Mouse (Mus musculus): ENCODE results near the gene Ccdc8.
"Not testable (repeated sequence)": the region's sequence is repeated elsewhere in the genome, so short reads cannot be mapped to it uniquely, and the experiment has no call there.

Ccdc8 gene

DNA sequence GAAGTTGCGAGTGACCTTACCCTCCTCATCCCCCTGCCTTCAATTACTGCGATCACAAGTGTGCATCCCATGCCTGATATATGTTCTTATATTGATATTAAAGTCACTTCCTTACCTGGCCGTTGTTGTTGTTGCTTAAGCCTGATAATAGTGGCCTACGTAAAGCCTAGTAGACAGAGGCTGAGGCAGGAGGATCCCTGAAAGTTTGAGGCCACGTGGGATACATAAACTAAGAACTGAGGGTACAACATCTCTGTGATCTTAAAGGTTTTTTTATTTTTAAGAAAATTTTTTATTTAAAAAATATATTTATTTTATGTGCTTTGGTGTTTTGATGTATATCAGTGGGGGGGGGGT lies at the start of gene Ccdc8:
TSS of gene Ccdc8 (plus strand) at position 258 of the 357 bp plus-strand sequence.
- DNase-seq (ENCODE audit: low read depth, low spot score): no peak

DNA sequence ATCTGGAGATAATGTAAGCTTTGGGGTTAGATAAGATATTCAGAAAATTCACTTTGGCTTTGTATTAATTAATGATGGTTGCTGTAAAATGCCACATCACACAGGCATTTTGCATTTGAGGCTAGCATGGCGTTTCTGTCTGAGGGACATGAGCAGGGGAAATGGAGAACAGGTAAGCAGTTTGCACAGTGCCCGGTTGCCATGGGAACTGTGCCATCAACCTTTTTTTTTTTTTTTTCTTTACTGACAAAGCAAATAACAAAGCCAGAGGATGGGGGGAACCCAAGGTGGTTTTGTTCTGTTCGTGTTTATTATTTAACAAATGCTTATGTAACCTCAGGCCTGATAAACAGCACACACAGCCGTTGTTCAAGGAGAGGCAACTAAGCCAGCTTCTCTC lies 49.6 kb upstream of the Ccdc8 start:
- DNase-seq (ENCODE audit: low read depth, low spot score): no peak

DNA sequence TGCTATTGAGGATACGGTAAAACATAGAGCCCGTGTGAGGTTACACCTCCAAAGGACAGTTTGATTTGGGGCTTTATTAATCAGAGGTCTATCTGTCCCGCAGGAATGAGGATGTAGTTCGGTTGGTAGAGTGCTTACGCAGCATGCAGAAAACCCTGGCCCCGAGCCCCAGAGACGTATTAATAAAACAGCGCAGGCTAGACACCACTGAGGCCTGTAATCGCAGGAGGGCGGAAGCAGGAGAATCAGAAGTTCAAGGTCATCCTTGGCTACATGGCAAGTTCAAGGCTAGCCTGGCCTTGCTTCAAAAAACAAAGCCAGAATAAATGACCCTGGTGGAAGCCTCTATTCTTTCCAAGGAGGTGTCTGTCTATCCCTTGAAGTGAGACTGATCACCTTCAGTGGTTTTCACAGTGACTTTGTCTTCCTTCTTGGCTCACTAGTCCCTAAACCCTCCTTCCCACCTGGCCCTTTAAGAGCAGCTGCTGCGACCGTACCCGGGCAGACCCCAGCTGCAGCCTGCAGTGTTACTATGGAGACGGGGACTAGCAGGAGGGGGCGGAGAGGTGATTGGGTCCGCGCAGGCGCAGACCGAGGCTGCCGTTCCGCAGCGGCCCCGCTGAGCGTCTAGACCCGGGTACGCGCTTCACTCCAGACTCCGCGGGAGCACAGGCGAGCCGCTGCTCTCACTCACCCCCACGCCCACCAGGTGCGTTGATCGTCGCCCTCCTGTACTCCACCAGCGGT lies 48.3 kb upstream of the Ccdc8 start, which contains the start of gene Pnmal2:
TSS of gene Pnmal2 (plus strand) at position 622 of the 747 bp plus-strand sequence.
- peak; percentile 82 for DNase-seq (ENCODE audit: low read depth, low spot score)

DNA sequence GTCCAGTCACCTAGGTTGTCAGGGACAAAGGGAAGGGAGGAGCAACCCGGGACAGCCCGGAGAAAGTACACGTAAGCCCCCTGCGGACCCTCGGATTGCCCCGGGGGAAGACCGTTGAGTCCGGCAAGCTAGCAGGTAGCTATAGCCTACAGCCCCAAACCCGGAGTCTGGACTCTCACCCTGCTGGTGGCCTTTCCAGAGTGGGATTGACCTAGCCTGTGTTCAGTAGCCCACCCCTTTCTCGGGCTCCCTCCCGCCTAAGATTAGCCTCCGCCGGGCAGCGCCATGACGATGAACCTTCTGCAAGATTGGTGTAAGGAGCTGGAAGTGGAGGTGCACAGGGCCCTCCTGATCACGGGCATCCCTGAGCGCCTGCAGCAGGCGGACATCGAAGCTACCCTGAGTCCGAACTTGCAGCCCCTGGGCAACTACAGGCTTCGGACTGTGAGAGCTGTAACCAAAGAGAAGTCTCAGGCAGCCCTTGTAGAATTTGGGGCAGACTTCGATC lies 47.6 kb upstream of the Ccdc8 start:
- DNase-seq (ENCODE audit: low read depth, low spot score): no peak

DNA sequence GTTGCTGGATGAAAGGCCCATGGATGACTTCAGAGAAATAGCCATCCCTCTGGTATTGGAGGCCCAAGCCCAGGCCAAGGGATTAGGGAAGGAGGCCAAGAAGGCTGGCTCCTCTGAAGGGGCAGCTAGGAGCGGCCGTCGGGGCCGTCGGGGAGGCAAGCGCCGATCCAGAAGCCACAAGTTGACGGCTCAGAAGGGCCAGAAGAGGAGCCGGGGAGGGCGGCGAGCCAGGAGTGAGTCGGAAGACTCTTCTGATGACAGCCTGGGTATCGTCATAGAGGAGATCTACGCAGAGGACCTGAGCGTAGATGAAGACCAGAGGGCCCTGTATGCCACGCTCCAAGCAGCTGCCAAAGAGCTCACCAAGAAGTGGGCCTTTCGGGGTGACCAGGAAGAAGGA lies 47.1 kb upstream of the Ccdc8 start:
- DNase-seq (ENCODE audit: low read depth, low spot score): no peak

DNA sequence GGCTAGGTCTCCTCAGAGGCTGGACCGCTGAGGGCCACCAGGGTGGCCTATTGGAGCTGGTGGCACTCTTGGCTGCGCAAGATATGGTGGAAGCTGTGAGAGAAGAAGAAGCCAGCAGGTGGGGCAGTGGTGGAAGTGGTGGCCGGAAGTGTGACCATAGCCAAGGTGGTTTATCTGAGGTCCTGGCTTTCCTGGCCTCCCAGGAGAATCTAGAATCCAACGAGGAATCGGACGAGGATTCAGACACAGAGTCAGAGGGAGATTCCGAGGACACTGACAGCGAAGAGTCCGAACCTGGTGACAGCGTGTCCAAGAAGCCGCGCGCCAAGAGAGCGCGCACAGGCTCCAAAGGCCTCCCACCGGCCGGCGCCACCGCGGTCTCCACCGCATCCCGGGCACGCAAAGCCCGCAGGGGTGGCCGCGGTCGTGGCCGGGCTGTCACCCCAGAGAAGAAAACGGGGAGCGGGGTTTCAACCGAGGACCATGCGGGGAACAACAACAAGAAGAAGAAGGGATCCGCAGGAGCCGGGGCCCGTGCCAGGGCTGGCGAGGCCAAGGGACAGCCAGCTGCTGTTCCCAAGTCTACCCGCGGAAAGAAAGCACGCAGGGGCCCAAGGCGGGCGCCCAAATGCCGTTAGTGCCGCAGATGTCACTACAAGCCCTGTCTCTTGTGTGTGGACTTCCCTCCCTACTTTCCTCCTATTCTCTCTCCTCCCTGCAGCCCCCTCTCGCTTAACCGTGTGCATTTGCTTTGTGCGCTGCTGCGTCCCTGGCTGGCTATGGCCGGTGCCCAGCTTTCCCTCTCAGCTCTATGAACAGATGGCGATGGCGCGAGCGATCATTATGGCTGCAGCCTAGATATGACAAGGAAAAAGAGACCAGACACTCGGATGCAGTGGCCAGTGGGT lies 45.8 kb upstream of the Ccdc8 start:
- no peak for DNase-seq (ENCODE audit: low read depth, low spot score)

DNA sequence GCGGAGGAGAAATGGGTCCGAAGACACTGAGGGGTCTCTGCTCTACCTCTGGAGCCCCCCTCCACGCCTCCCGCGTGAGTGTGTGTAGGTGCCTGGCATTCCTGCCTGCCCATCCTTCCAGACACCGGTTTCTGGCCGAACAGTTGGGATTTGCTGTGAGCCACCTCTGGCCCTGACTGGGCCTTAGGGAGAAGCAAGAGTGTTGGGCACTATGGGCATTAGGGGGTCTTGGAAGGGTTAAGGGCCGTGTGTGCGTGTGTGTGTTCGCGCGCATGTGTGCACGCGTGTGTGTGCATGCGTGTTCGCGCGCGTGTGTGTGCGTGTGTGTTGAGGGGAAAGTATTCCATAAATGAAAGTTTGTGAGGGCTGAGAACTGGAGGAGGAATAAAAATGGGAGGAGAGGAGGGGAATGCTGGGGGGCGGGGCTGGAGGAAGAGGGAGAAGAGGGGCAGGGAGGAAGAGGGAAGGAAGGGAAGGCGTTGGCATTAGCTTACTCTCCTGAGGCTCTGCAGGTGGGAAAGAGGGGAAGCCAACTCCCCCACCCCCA lies 45.1 kb upstream of the Ccdc8 start:
- DNase-seq (ENCODE audit: low read depth, low spot score): no peak

DNA sequence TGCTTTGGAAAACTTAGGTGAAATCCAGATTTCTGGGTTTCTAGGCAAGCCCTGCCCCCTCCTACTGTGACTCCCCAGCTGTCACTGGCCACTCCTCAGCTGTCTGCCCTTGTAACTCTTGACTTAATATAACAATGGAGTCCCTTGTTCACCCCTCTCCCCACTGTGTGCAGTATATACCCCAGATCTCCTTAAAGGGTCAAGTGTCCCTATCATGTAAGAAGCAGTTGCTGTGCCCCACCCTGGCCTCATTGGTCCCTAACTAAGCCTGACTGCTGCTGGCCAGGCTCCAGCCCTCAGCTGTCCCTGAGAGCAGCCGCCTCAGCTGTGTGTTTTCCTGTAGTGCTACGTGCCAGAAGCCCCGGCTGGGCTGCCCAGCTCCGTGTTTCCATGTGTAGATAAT lies 44.5 kb upstream of the Ccdc8 start:
- DNase-seq (ENCODE audit: low read depth, low spot score): no peak

DNA sequence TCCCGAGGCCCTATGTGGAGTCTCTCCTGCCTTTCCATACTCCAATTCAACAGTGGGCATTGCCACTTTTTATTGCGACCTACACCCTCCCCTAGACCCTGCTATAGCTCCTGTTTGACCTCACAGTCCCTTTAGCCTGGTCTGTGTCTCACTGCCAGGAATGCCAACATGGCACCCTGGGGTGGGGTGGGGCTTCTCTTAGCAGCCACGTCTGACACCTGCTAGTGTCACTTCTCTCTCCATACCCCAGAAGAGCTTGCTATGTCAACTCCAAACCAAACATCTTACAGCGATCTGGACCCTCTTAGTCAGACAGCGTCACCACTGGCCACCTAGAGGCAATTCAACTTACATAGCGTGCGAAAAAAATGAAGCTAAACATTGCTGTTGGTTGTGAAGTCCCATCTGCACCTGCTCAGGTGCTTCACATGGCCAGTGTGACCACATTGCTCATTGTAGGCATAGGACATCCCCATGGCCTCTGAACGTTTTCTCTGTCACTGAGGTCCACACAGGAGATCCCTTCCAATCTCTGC lies 43.5 kb upstream of the Ccdc8 start:
- DNase-seq (ENCODE audit: low read depth, low spot score): no peak

- peak; percentile 65 for DNase-seq (ENCODE audit: low read depth, low spot score)
Observed at GRCm38 (mm10) chr7:16949908-16950841, 42.3 kb upstream of the Ccdc8 start.

- peak; percentile 71 for DNase-seq (ENCODE audit: low read depth, low spot score)
Observed at GRCm38 (mm10) chr7:16950861-16951635, 41.5 kb upstream of the Ccdc8 start.

- DNase-seq (ENCODE audit: low read depth, low spot score): not testable (repeated sequence)
Observed at GRCm38 (mm10) chr7:16953776-16954175, 38.7 kb upstream of the Ccdc8 start.

DNA sequence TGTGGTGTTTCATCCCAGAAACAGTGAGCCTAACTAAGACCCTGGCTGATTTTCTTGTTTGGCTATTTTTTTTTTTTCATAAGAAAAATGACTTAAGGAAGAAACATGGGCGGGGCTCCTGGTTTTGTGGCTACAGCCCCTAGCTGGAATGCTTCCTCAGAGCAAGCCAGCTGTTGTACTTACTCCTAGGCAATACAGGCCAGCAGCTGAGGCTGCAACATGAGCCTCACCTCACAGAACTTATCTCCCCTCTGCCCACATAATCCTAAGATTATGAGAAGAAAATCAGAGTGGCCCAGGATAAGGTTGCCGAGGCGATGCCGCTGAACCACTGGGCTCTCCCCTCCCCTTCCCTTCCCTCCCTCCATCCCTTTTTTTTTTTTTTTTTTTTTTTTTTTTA lies 36.8 kb upstream of the Ccdc8 start:
- DNase-seq (ENCODE audit: low read depth, low spot score): no peak

DNA sequence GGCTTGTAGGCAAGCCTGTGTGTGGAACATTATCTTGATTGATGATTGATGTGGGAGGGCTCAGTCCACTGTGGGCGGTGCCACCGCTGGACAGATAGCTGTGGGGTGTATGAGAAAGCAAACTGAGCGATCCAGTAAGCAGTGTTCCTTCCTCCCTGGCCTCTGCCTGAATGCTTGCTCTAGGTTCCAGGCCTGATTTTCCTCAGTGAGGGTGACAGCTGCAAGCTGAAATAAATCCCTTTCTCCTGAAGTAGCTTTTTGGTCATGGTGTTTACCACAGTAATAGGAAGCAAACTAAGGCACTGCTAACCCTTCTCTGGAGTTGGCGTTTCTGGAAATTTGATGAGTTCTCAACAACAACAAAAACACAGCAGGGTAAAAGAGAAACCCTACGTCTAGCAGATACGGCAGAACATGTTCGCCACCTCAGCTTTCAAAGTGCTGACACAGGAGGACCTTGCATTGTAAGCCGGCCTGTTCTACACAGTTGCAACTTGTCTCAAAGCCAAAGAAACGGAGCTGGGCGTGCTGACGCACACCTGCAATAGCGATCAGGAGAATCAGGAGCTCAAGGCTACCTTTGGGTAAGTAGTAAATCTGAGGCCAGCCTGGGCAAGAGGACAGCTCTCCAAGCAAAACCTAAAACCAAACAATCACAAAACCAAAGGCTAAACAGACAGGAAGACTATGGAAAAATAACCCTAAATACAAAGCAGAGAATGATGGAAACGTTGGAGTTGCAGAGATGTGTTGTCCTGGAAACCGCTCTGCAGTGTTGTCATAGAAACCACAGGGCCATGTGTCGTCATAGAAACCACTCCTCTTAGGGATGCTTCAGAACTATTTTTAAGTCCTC lies 35.9 kb upstream of the Ccdc8 start:
- no peak for DNase-seq (ENCODE audit: low read depth, low spot score)

GRCm38 (mm10) chr7:16959539-16960187 lies 32.8 kb upstream of the Ccdc8 start, which contains the start of gene Pnmal1:
Pnmal1 (plus strand) TSS chr7:16959679.
- peak; percentile 72 for DNase-seq (ENCODE audit: low read depth, low spot score)

GRCm38 (mm10) chr7:16961678-16962077 lies 30.8 kb upstream of the Ccdc8 start:
- DNase-seq (ENCODE audit: low read depth, low spot score): no peak

GRCm38 (mm10) chr7:16968414-16968813 lies 24.1 kb upstream of the Ccdc8 start:
- DNase-seq (ENCODE audit: low read depth, low spot score): no peak

DNA sequence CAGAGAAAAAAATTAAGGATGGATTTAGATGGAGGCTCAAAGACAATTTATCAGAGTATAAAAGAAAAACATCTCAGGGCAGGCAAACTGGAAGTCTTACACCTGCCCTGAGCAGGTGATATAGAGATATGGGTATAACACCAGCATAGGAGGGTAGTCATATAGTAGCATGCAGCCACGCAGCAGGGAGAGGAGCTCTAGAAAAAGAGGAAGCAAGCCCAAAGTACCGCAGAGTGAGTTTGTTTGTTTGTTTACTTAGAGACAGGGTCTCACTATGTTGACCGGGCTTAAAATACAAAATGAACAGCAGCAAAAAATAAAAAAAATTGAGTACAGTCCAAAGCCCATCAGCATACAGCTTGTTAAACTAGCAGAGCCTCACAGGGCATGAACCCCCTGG lies 21.3 kb upstream of the Ccdc8 start:
- no peak for DNase-seq (ENCODE audit: low read depth, low spot score)

GRCm38 (mm10) chr7:16974018-16974417 lies 18.5 kb upstream of the Ccdc8 start:
- DNase-seq (ENCODE audit: low read depth, low spot score): no peak

All from retina, postnatal 7 days (tissue).